Mouse (Mus musculus) liver, embryonic 14.5 days (tissue): ENCODE measurements around the gene Ifngr2.
"Not testable (repeated sequence)": the region's sequence is repeated elsewhere in the genome, so short reads cannot be mapped to it uniquely, and the experiment has no call there.

ENCODE experiments used
- CTCF ChIP-seq: IDR thresholded peaks from 2 replicates; pipeline ENCODE4 v1.5.1; 2016; ENCODE audit warnings: antibody characterized with exemption, low read depth, control low read depth
- EP300 ChIP-seq: IDR thresholded peaks from 2 replicates; pipeline ENCODE4 v1.6.1; 2016; ENCODE audit warnings: antibody characterized with exemption, low read depth

DNA sequence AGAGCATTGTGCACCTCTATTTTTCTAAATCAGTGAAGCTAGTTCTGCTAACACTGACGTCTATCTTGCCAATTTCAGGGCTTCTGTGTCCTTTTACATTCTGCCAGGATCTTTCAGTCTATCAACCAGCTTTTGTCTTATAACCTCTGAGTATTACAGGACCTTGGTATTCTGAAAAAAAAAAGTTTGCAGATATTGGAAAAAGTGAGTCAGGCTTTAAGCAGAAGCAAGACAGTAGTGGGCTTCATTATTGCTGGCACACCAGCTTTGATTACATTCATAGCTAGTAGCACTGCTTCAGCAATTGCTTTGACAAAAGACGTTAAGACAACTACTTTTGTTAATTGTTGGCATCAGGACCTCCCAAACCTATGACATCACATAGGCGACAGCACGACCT, 16.0 kb upstream of the Ifngr2 start:
- not testable (repeated sequence) for TF ChIP-seq CTCF, EP300
